Mouse (Mus musculus) lung, postnatal 14 days (tissue): ENCODE data around the gene Kcnd3.
"Not testable (repeated sequence)": the region's sequence is repeated elsewhere in the genome, so short reads cannot be mapped to it uniquely, and the experiment has no call there.

Experiments
- DNase-seq: peaks from one replicate; pipeline ENCODE4 v3.0.0; 2021

The Kcnd3 gene

DNA sequence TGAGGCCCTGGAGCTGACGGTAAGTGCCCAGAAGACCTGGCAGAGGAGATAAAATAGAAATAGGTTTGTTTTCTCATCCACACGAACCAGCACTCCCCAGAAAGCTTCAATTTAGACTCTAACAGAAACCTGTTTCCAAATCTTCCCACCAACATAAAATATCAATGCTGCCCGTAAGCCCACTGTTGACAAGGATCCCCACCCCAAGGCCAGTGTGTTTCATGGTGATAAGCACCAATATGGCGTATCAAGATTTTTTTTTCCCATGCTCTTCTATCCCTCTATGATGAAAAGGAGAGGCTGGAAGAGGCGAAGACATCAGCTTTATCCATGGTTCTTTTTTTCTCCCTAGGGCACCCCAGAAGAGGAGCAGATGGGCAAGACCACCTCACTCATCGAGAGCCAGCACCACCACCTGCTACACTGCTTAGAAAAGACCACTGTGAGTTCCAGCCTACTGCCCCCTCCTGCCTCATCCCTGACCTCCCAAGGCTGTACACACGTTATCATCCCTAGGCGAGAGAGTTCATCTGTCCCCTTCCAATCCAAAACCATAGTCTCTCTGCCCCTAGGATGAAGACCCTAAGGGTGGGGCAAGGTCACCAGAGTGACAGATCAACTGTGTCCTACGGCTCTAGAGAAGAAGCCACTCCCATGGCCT is 213.1 kb downstream of the Kcnd3 start:
- no peak for DNase-seq

DNA sequence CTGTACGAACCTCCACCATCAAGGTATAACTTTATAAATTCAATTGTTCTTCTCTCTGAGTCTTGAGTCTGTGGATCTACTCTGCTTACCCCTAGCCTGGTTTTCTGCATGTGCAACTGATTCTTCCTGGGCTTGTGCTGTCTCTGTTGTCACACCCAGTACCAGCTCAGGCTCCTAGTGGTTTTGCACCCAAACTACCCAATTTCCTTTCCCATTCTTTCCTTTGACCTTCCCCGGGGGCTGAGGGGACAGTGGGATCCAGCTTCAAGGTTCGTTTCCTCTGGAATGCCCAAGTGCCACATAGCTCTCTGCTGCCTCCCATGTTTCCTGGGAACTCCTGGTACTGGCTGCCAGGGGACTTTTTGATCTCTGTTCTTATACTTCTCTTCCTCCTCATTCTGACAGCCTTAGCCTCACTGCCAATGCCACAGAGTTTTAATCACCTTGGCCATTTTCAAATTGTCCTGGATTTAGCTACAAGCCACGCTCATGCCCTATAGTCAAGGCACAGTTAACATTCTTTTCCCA is 214.9 kb downstream of the Kcnd3 start:
- DNase-seq: no peak

DNA sequence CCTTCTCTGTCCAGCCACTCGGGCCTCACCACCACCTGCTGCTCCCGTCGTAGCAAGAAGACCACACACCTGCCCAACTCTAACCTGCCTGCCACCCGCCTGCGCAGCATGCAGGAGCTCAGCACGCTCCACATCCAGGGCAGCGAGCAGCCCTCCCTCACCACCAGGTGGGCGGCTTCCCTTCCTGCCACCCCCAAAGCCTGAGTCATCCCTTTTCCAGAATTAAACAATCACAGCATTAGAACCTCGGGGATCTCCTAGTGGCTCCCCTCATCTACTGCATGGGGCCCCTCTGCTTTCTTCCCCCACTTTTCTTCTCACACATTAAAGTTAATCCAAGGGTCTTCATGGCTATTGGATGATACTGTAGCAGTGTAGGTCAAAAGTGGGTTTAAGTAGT is 216.0 kb downstream of the Kcnd3 start:
- DNase-seq: no peak

DNA sequence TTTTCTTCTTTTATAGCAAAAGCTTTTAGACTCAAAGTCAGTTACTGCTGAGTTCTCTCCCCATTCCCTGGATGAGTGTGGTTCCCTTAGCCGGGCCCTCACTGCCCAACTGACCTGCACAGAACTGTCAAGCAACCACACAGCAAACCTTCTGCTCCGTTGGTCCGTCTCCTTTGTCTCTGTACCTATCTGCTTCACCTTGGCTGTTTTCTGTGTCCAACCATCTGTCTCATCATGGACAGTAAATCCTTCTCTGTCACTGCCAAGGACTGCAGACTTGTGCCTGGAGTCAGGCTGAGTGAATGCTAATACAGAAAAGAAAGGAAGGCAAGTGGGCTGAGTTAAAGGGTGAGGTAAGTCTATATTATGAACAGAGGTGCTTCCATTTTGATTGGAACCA is 217.6 kb downstream of the Kcnd3 start:
- no peak for DNase-seq

DNA sequence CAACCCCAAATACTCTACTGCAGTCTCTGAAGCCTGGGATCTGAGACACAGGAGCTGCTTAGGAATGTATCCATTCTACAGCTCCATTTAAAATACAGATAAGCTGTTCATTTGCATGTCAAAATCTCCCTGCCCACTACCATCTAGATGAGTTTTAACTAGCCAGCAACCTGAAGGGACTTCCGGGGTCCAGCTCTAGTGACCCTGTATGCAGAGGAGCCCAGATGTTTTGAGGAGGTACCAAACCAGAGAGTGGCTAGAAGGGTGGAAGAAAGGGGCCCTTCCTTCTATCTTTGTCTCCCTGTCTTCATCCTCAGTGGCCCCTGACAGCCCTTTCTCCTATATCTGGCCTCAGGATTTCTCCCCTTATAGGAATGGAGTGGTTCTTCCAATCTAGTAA is 218.7 kb downstream of the Kcnd3 start:
- no peak for DNase-seq

DNA sequence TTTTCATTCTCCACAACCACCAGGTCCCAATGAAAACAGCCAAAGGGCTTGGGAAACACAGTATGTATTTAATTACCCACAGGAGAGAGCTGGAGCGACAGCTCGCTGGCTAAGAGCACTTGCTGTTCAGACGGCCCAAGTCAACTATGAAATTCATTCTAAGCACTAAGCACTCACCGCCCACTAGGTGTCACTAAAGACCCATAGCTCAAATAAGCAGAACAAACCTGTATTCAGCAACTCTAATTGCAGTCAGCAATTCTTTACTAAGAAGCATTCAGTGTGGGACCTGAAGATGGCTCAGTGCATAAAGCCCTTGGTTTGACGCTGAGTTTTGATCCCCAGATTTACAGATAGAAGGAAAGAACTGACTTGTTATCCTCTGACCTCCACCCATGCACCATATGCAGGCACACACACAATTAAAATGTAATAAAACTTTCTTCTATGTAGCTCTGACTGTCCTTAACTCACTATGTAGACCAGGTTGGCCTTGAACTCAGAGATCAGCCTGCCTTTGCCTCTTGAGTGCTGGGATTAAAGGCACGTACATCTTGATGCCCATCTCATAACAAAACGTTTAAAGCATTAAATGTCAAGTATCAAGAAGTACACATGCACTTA is 222.6 kb downstream of the Kcnd3 start:
- DNase-seq: peak; percentile 79

DNA sequence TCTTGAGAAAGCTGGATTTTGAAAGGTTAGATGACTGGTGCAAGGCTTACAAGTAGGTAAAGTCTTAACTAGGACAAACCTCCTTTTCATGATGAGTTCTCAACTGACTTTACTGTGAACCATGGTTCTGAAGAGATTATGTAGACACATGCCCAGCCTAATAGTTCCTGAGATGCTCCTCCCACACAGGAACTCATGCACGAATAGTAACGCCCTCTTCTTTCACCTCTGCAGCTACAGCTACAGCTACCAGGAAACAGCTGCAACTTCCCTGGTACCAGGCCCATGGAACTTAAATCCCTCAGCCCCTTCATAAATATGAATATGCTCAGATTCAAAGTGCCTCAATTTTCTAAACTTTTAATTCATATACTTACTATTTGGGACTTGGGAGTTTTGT is 223.8 kb downstream of the Kcnd3 start:
- no peak for DNase-seq

DNA sequence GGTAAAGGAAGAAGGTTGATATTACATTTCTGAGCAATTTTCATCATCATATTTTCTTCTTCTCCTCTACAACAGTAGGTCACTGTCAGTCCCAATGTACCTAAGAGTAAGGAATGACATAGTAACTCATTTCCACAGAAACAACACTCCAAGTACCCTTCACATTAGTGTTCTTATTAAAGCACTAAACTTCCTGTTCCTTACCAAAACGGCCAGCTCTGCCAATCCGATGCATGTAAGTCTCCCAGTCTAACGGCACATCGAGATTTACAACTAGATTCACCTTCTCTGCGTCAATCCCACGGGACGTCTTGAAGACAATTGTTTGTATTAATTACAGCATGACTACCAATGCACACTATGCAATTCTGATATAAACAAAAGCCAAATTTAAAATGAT is 228.2 kb downstream of the Kcnd3 start:
- no peak for DNase-seq

DNA sequence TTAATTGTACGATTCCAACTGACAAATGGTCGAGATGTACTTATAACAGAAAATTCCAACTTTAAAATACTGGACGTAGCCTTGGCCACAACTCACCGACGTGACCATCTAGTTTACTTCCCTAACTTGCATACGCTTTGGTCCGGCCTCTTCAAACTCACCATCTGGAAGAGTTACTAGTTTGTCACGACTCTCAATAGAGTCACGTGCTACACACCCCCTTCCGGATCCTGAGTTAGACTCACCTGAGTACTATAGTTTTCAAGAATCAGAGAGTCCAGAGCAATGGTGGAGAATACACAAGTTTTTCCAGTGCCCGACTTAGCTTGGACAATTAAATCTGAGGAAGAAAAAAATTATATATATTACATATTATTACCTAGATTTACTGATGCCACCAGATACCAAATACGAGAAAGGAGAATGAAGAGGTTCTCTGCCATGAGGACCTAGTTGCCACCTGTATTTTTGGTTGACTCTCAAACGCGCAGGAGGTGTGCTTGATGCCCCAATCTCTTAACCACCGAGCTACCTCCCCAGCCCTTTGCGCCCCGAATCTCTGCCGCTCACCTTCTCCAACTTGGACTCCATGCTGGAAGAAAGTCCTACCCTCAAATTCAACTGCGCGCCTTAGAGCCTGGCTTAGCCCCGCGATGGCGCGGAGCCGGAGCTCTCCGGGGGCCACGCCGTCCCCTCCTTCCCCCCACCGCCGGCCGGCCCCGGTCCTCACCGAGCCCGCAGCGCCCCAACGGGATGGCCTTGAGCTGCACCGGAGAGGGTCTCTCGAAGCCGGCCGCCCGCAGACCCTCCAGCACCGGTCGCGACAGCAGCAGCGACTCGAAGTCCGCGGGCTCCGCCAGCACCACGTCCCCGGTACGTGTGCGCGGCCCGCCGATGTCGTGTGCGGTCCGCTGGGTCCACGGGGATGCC is 234.5 kb downstream of the Kcnd3 start:
- no peak for DNase-seq

DNA sequence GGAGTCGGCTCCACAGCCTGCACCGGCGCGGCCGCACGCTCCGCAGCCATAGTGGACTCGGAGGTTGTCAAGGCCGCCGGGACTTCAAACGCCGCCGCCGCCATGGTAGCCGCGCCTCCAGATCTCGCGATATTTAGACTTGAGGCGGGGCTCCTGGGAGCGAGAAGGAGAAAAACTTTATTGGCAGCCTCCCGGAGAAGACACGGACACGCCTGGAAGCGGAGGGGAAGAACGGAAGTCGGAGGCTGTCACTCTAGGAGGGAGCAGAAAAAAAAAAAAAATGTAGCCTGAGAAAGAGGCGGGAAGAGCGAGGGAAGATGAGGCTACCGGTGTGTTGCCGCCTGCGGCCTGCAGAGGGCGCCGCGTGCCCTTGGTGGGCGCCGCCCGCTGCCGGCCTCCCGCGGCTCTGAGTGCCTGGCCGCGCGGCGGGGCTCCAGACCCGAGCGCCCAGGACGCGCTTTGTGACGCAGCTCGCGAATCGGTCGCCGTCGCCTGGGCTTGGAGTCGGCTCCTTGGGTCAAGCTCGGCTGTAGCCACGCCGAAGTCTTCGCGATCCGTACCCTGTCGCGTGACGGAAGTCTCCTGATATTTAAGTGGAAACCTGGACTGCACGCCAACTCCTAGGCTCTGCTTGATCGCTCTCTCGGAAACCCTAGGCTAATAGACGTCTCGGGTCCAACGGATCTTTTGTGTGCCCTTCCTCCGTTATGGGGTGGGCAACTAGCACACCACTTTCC is 235.4 kb downstream of the Kcnd3 start, which contains the start of gene Ddx20:
Gene Ddx20 (minus strand): TSS at position 251 of the 737 bp plus-strand sequence.
- DNase-seq: peak; percentile 95

DNA sequence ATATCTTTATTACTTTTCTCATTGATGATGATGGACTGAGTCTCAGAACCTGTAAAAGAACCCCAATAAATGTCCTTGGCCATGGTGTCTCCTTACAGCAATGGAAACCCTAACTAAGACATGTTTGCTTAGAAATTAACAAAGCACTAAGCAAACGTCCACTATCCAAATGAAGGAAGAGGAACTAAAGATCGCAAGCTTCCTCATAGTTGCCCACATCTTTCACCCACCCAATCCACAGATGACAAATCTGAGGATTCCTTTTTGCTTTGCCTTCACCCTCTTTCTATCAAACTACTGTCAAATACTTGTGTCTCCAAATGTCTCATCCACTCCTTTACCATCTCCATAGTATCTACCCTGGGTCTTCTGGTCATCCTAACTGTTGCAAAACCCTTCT is 236.4 kb downstream of the Kcnd3 start:
- DNase-seq: no peak

DNA sequence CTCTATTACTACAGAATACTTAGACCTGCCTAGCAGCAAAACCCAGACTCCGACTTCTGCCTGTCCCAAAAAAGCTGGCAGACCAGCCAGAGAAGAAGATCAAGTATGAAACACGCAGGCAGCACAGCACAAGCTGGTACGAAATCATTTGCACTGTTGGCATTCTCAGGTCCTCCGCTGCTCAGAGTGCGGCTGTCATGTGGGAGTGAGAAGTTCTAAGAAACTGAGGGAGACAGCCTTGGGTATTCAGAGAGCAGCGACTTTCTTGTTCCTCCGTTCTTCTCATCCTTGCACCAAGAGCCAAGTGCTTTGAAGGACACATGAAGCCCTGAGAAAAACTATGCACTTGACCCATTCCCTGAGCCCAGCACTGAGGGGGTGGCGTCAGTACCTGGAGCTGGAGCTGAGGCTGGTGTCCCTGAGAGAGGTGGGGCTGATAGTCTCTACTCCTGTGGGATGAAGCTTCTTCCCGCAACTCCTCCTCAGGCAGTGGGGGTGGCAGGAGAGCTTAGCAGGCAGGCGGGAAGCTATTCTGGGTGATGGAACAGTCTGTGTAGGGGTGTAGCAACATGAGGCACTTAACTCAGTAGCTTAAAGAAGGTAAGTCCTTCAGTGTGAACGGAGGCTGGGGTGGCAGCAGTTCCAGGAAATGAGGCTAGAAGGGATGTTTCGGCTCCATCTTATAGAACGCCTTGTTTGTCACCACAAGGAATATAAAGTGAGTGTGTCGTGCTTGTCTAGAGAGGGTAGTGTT is 241.4 kb downstream of the Kcnd3 start:
- no peak for DNase-seq

DNA sequence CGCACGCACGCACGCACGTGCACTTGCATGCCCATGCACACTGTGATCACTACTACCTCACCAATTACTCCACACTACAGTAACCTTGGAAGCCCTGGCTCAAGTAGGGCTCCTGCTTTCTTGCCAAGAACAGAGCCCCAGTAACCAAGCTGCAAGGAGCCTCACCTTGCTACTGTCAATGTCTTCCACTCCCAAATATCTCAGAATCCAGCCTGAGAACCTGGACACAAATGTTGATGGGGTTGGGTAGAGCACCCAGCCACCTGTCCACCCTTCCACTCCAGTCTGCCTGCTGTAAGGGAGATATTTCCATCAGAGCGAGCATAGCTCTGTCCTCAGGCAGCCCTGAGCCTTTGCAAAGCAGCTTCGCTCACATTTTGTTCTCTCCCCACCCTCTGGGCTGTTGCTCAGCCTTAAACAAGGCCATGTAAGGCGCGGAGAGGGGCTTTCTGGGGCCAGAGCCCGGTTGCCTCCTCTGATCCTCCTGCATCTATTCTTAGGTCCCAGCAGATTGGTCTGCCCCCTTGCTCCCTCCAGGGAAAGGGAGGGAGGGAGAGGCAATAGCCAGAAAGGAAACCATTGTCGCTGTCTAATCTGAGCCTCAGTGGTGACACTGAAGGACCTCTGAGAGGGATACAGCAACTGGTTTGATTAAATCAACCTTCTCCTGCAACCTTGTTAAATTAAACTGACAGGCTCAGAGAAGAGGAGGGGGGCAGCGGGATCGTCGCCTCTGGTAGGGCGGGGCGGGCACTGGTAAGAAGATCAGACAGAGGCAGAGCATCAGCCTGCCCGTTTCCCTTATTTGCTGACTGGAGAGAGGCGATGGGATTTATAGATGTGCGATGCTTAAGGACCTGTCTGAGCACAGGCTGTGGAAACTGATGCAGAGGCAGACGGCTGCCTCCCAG is 243.6 kb downstream of the Kcnd3 start:
- DNase-seq: no peak

DNA sequence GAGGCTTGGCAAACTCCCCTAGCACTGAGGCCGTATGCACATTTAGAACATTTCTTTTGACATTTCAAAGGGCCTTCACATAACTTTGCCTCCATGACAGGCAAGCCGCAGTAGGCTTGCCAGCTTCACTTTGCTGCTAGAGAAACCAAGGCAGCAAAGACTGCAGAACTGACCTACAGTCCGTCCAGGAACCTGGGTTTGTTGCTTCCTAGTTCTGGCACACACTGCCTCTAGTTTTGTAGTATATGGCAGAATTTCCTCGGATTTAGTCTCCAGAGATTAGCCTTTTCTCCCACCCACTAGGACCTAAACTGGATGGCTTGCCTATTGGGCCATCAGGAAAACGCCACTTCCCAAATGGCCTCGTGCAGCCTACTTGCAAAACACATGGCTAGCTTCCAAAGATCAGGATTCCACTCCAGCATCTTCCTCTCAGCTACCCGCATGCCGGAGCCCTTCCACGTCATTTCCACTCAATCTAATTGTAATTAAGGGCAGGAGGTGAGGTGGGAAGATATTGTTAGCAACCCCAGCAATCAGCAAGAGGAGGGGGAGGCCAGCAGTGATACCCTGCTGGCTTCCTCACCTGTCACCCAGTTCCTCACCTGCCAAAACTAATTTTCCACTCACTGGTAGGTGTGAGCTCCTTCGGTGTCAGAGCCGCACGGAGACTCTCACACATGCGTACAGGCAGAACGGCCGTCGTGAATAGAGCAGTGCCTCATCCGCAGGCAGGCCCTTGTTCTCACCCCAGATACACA is 244.4 kb downstream of the Kcnd3 start:
- DNase-seq: no peak

DNA sequence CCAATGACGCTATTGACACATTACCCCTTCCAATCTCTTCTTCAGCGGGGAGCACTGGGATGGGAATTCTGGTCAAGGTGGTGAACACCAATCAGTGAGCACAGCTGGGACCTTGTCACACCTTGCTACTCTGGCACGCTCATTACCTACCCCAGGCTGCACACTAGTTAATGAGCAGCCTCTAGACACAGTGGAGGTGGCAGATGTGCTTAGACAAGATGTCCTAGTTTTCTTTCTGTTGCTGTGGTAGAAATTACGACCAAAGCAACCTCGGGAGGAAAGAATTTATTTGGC is 245.0 kb downstream of the Kcnd3 start:
- no peak for DNase-seq

DNA sequence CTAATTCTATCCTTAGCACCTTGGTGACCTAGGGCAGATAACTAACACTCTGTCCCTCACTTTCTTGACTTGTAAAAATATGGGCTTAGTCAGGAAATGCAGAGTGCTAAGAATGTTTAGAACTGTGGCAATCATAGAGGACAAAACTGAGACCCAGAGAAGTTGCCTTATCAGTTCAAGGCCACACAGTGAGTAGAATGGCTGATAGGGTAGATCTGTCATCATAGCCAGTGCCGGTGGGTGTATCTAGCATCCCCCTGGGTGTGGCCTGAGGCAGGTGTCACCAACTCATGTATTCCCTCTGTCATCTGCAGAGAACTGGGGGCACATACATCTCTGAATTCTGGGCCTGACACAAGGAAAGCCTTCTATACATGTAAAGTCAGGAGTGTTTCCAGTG is 246.2 kb downstream of the Kcnd3 start:
- DNase-seq: no peak

DNA sequence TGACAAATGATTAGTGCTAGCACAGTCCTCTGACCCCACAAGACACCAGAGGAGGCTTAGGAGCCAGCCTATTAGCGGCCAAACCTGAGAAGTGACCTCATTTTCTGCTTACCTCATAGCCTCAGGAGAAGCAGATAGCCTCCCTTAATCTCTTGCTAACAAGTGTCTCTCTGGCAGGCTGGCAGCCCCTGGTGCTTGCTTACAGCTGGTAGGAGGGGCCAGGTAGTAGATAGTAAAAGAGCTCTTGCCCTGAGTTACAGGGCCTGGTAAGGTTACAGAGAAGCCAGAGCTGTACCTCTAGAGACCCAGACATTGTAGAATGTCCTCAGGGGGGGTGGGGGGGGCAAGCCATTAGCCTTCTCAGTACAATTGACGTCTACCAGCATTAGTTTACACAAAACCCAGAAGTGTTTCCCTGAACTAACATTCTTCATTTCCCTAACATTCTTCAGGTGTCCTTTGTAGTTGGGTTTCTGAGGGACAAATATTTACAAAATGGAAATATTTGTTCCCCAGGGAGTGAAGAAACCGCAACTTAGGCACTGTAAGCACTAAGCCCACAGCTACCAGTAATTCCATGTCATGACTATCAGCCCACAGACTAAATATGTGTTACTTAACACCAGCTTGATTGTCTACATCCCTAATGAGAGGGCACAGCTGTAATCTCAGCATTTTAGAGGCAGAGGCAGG is 247.3 kb downstream of the Kcnd3 start:
- no peak for DNase-seq

DNA sequence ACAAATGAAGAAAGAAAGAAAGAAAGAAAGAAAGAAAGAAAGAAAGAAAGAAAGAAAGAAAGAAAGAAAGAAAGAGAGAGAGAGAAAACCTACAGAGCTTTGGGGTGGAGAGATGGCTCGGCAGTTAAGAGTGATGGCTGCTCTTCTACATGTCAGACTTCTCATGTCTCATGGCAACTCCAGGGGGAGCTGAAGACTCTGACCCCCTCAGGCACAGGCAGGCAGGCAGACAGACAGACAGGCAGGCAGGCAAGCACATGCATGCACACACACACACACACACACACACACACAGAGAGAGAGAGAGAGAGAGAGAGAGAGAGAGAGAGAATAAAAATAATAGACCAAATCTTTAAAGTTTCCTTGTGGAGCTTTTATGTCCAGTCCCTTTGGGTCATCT is 248.7 kb downstream of the Kcnd3 start:
- not testable (repeated sequence) for DNase-seq

DNA sequence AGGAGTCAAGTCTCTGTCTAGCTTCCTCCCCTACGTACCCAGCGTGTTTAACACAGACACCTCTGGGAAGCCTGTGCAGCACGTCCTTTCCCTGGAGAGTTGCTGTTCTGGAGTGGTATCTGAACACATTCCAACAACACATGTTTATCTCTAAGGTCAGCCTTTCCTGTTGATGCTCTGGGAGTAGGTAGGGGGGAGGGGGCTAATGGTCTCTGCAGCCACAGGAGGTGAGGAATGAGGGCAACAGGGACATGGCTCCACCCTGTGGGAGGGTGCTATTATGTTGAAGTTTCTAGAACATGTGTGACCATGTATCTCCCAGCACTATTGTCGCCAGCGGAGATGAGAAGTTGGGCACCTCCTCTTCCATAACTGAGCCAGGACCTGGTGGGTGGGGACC is 249.3 kb downstream of the Kcnd3 start:
- DNase-seq: no peak

DNA sequence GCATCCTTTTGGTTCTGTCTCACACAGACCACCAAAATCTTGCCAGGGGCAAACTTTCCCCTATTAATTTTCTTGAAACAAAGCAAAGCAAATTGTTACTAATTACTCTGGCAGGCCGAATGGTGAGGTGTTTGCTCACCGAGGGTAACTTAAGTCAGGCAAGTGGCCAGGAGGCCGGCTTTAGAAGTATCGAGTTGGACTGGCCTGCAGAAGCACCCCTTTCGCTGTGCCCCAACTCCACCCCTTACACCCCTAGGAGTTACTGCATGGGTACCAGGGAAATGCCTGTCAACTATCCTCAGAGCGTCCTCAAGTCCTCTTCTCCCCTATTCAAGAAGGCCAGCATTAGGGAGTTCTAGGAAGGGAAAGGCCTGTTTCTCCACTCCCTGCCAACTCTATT is 251.4 kb downstream of the Kcnd3 start:
- no peak for DNase-seq
